10 mouse cellular contexts compared by ENCODE assay signal in the genomic region with DNA sequence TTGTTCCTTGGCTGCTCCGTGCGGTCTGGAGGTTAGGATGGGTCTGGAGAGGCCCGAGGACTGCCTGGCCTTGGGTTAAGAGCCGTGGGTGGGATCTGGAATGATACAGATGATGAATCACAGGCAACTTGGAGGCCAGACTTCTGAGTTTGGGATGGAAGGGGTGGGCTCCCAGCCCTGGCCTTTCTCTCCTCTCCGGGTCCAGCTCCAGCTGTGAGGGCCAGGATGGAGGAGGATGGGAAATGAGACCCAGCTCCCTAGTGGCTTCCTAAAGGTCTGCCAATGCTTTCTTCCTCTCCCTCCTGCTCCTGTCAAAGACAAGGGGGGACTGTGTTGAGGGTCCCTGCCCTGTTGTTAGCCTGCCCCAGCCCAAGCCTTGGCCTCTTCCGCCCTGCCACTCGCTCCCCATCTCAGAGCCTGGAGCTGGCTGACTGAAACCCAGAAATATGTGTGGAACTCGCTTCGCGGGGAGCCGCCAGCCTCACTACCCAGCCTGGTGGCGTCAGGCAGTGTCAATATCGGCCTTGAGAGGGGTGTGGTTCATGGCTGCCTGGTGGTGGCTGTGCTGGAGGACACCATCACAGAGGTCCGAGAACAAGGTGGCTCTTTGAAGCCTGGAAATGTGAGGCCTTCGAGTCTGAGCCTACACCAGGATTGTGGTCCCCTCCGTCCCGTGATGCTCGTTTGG. TPM values are rescaled to one million over a fixed set of nuclear protein-coding genes. Genes with fewer than 3 reads are reported as not detected.
DNase-seq lines count a peak whose midpoint lies in the region; ATAC-seq and TF ChIP-seq lines count a peak whose summit lies in the region.
"Had no signal": no experiment of that assay in that cellular context is flagged by ENCODE, and none has a peak within 500 bp of the region (broad histone marks: within the 10 kb centered on the region; RNA-seq: fewer than 3 reads in every experiment).

No protein-coding gene starts in this region.

- no peaks in the 10 kb centered on the region for H3K27me3 ChIP-seq in kidney, postnatal 0 days (ENCODE audit: insufficient read depth, low read length)
- no peaks in the 10 kb centered on the region for H3K27me3 ChIP-seq in heart, embryonic 13.5 days (replicated peaks)
- peaks cover 11% of the 10 kb centered on the region for H3K27me3 ChIP-seq in midbrain, embryonic 13.5 days

- WGBS in kidney, postnatal 0 days, result 48% methylated on average over 18 of the region's 18 CpGs
- WGBS in heart, embryonic 13.5 days, result 20% methylated on average over 18 of the region's 18 CpGs
- WGBS in midbrain, embryonic 13.5 days, result 85% methylated on average over 18 of the region's 18 CpGs

- no peak for ATAC-seq in kidney, postnatal 0 days (replicated peaks; ENCODE audit: low FRiP score, low read depth)
- ATAC-seq in heart, embryonic 13.5 days (ENCODE audit: extremely low read depth, insufficient number of reproducible peaks, low FRiP score, low TSS enrichment), result no peak
- ATAC-seq in midbrain, embryonic 13.5 days, result no peak

- no peaks in the 10 kb centered on the region for H3K9me3 ChIP-seq in kidney, postnatal 0 days (replicated peaks; ENCODE audit: low read length)
- H3K9me3 ChIP-seq in heart, embryonic 13.5 days, result no peaks in the 10 kb centered on the region
- no peaks in the 10 kb centered on the region for H3K9me3 ChIP-seq in midbrain, embryonic 13.5 days
- H3K9me3 ChIP-seq: hindbrain, embryonic 15.5 days had no signal

- no peak for DNase-seq in kidney, postnatal 0 days (ENCODE audit: low spot score)
- DNase-seq in kidney, adult 18-20 months, result no peak
- peak; percentile 79 for DNase-seq in adrenal gland, postnatal 14 days
- DNase-seq in lung, postnatal 14 days, result peak; percentile 39
- no peak for DNase-seq in spleen, postnatal 4 days (ENCODE audit: low spot score in 2 of 2)
- no peak for DNase-seq in cerebellum, adult 9-10 months

- 0 out of 2 replicates have a peak overlapping the region, but pooled peaks have one; percentile 19 for H3K27ac ChIP-seq in kidney, postnatal 0 days
- H3K27ac ChIP-seq in heart, embryonic 13.5 days (replicated peaks), result peak overlapping the region; percentile 100
- H3K27ac ChIP-seq in midbrain, embryonic 13.5 days, result no peak overlapping the region
- H3K27ac ChIP-seq: hindbrain, embryonic 15.5 days had no signal

- H3K4me1 ChIP-seq in kidney, postnatal 0 days (replicated peaks; ENCODE audit: insufficient read depth, low read length), result peaks cover 69% of the 10 kb centered on the region
- peaks cover 96% of the 10 kb centered on the region for H3K4me1 ChIP-seq in heart, embryonic 13.5 days
- H3K4me1 ChIP-seq in midbrain, embryonic 13.5 days (replicated peaks), result peaks cover 42% of the 10 kb centered on the region

- H3K4me3 ChIP-seq in kidney, postnatal 0 days (replicated peaks; ENCODE audit: low read depth, low read length), result no peak overlapping the region
- H3K4me3 ChIP-seq in heart, embryonic 13.5 days, result peak overlapping the region; percentile 27
- no peak overlapping the region for H3K4me3 ChIP-seq in midbrain, embryonic 13.5 days (replicated peaks)
- H3K4me3 ChIP-seq: hindbrain, embryonic 15.5 days had no signal

- H3K36me3 ChIP-seq in kidney, postnatal 0 days (ENCODE audit: insufficient read depth, low read length), result no peaks in the 10 kb centered on the region
- peaks cover 16% of the 10 kb centered on the region for H3K36me3 ChIP-seq in heart, embryonic 13.5 days
- H3K36me3 ChIP-seq in midbrain, embryonic 13.5 days, result no peaks in the 10 kb centered on the region
- H3K36me3 ChIP-seq: hindbrain, embryonic 15.5 days had no signal

- no peak for TF ChIP-seq CTCF in kidney, postnatal 0 days (IDR thresholded peaks at IDR 0.05; ENCODE audit: low read depth)

- H3K4me2 ChIP-seq in kidney, postnatal 0 days (ENCODE audit: low read length), result peak overlapping the region; percentile 21
- H3K4me2 ChIP-seq in heart, embryonic 13.5 days, result peak overlapping the region; percentile 91
- no peak overlapping the region for H3K4me2 ChIP-seq in midbrain, embryonic 13.5 days (replicated peaks)
- H3K4me2 ChIP-seq: hindbrain, embryonic 15.5 days had no signal

- H3K9ac ChIP-seq in kidney, postnatal 0 days (ENCODE audit: low read depth, low read length), result peak overlapping the region; percentile 23; the same call in 1 of the 2 replicates
- H3K9ac ChIP-seq in heart, embryonic 13.5 days, result peak overlapping the region; percentile 76
- H3K9ac ChIP-seq in midbrain, embryonic 13.5 days (replicated peaks), result no peak overlapping the region
- H3K9ac ChIP-seq: hindbrain, embryonic 15.5 days had no signal

RNA-seq across cellular contexts. Expression of a gene that starts 5.3 kb away (rescaled TPM):
- 31.3 and 34.0 TPM in 2 replicates for polyA plus RNA-seq in kidney, postnatal 0 days (2015; fragmentation: Nextera tagmentation; extraction: Ambion mirVana)
- 230 and 242 TPM in 2 replicates for total RNA-seq in adrenal gland, postnatal 14 days (2021)
- polyA plus RNA-seq in heart, embryonic 13.5 days (2015; fragmentation: Nextera tagmentation; extraction: Ambion mirVana), result 48.9 and 50.0 TPM in 2 replicates
- 4.2 and 5.0 TPM in 2 replicates for polyA plus RNA-seq in midbrain, embryonic 13.5 days (2015; fragmentation: Nextera tagmentation; extraction: Ambion mirVana)

RNA-seq across cellular contexts. Expression of a gene that starts 20.8 kb away (rescaled TPM):
- not detected in 2 replicates for polyA plus RNA-seq in kidney, postnatal 0 days (2015; fragmentation: Nextera tagmentation; extraction: Ambion mirVana)
- total RNA-seq in adrenal gland, postnatal 14 days (2021), result not detected in 2 replicates
- not detected in 2 replicates for polyA plus RNA-seq in heart, embryonic 13.5 days (2015; fragmentation: Nextera tagmentation; extraction: Ambion mirVana)
- polyA plus RNA-seq in midbrain, embryonic 13.5 days (2015; fragmentation: Nextera tagmentation; extraction: Ambion mirVana), result not detected in 2 replicates
- polyA plus RNA-seq: hindbrain, embryonic 15.5 days; thymus, postnatal 0 days had no signal

RNA-seq across cellular contexts. Expression of a gene that starts 43.5 kb away (rescaled TPM):
- polyA plus RNA-seq in kidney, postnatal 0 days (2015; fragmentation: Nextera tagmentation; extraction: Ambion mirVana), result not detected in 2 replicates
- total RNA-seq in adrenal gland, postnatal 14 days (2021), result not detected in 2 replicates
- 0.22 TPM in 1 of 2 replicates, not detected in the other for polyA plus RNA-seq in heart, embryonic 13.5 days (2015; fragmentation: Nextera tagmentation; extraction: Ambion mirVana)
- not detected in 2 replicates for polyA plus RNA-seq in midbrain, embryonic 13.5 days (2015; fragmentation: Nextera tagmentation; extraction: Ambion mirVana)
- polyA plus RNA-seq: hindbrain, embryonic 15.5 days; thymus, postnatal 0 days had no signal

Comparison
In these comparisons a context has a peak if more than half of its experiments do, and no peak if none do; other contexts are left out.
1. DNase-seq: peak in adrenal gland, postnatal 14 days (single experiment) and lung, postnatal 14 days (single experiment); none in kidney, postnatal 0 days (single experiment), kidney, adult 18-20 months (single experiment), spleen, postnatal 4 days (0 of 2) and cerebellum, adult 9-10 months (single experiment).